Mouse (Mus musculus) megakaryocyte, embryonic 14.5 days (primary cell): ENCODE measurements at regions not wholly inside any gene's neighbourhood (a gene's known extent, or its start where the extent isn't known, plus 50 kb on each side); places are given as distances from the start of the nearest gene placed in this dataset.

Experiments used
- H3K27me3 ChIP-seq: replicated peaks from 2 replicates; pipeline ENCODE3; 2012; ENCODE audit warnings: inconsistent platforms
- H3K36me3 ChIP-seq: replicated peaks from 2 replicates; pipeline ENCODE3; 2012; ENCODE audit warnings: low read length, inconsistent platforms, mixed read lengths
- H3K4me1 ChIP-seq: 2 replicates; pipeline ENCODE4 v1.6.1; 2012; ENCODE audit warnings: inconsistent platforms
- H3K4me3 ChIP-seq: replicated peaks from 2 replicates; pipeline ENCODE3; 2012; ENCODE audit warnings: moderate library complexity, mild to moderate bottlenecking, inconsistent platforms
- H3K9me3 ChIP-seq: 2 replicates; pipeline ENCODE4 v1.6.1; 2012; ENCODE audit warnings: inconsistent platforms
- FLI1 ChIP-seq: IDR thresholded peaks from 2 replicates; pipeline ENCODE4 v1.6.1; 2012; ENCODE audit warnings: low read length, inconsistent platforms, mixed read lengths
- GATA1 ChIP-seq: IDR thresholded peaks from 3 replicates; pipeline ENCODE4 v1.6.1; 2012; ENCODE audit warnings: mixed read lengths, low read length, inconsistent platforms, borderline replicate concordance

DNA sequence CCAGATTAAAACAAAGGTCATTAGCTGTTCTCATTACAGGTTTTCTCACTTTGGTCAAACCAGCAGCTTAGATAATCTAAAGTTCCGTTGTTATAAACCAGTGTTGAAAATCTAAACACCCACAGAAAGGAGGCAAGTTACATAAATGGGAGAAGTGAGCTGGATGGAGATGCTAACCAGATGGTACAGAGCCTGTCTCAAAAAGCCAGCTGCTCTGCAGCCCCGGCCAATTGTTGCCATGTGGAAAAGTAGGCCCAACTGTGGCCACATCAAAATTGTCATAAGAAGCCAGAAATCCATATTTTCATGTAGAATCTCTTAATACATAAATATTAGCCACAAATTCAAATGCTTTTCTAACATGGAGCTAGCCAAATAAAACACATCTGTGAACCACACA lies 188.9 kb upstream of the 1810046K07Rik start:
- H3K4me3 ChIP-seq, result no peak overlapping the region
- no peaks in the 10 kb centered on the region for H3K27me3 ChIP-seq
- TF ChIP-seq GATA1, result no peak
- no peak for TF ChIP-seq FLI1
- H3K36me3 ChIP-seq, result no peaks in the 10 kb centered on the region
- H3K9me3 ChIP-seq, result no peaks in the 10 kb centered on the region
- H3K4me1 ChIP-seq, result no peaks in the 10 kb centered on the region

DNA sequence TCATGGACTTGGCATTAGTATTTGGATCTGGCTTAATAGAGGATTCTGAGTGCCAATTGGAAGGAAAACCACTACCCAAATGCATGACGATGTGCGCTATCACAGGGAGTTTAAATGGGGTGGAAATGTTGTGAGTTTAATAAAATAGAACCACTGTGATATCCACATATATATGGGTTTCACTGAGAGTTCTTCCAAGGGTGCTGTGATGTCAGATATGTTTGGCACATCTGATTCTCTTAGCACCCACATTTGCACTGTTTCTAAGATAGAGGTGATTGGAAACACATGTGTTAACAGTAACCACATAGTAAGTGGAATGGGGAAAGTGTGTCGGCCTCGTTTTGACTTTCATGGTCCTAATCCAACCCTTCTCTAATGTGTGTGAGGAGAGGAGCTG lies 189.7 kb upstream of the 1810046K07Rik start:
- no peaks in the 10 kb centered on the region for H3K9me3 ChIP-seq
- TF ChIP-seq GATA1 (no peak), FLI1 (no peak)

DNA sequence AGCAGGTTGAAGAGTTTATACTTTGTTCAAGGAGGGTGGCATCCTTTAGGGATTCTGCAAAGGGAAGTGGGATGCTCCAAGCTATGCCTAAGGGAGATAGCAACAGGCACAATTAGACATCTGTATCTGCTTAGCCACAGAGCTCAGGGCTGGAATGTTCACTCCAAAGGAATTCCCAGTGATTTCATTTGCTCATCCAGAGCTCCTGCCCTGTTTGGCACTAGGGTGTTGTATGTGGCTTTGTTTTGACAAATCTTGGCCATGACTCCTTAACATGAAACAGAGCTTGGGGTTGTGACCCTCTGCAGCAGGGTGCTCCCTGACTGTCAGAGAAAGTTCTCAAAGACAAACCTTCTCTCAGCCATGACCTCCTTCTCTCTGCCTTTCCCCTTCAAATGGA lies 194.8 kb upstream of the 1810046K07Rik start:
- Histone ChIP-seq H3K4me1 (no peaks in the 10 kb centered on the region), H3K27me3 (no peaks in the 10 kb centered on the region), H3K9me3 (no peaks in the 10 kb centered on the region), H3K36me3 (no peaks in the 10 kb centered on the region), H3K4me3 (no peak overlapping the region)
- TF ChIP-seq FLI1, result no peak
- TF ChIP-seq GATA1, result no peak

More for the DNA sequence above, 189.7 kb upstream of the 1810046K07Rik start:
- no peak overlapping the region for H3K4me3 ChIP-seq
- H3K36me3 ChIP-seq, result no peaks in the 10 kb centered on the region
- H3K27me3 ChIP-seq, result no peaks in the 10 kb centered on the region
- H3K4me1 ChIP-seq, result no peaks in the 10 kb centered on the region

DNA sequence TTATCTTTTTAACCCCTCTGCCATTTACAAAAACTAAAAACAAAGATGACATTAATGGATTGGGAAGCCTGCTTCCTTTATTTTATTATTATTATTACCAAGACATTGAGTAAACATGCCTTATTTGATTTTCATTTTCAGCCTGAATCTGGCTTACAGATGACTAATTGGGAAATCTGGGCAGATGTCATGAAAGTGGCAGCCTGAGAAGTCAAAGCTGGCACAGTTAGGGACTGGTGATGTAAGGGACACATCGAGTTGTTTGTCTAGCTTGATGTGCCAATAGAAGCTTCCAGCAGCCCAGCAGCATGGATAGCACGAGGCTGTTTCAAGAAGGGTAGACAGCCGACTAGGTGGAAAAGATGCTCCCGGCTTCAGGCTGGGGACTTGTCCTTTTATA lies 197.2 kb upstream of the 1810046K07Rik start:
- Histone ChIP-seq H3K27me3 (no peaks in the 10 kb centered on the region), H3K4me3 (no peak overlapping the region), H3K4me1 (no peaks in the 10 kb centered on the region), H3K36me3 (no peaks in the 10 kb centered on the region), H3K9me3 (no peaks in the 10 kb centered on the region)
- TF ChIP-seq FLI1 (no peak), GATA1 (no peak)

DNA sequence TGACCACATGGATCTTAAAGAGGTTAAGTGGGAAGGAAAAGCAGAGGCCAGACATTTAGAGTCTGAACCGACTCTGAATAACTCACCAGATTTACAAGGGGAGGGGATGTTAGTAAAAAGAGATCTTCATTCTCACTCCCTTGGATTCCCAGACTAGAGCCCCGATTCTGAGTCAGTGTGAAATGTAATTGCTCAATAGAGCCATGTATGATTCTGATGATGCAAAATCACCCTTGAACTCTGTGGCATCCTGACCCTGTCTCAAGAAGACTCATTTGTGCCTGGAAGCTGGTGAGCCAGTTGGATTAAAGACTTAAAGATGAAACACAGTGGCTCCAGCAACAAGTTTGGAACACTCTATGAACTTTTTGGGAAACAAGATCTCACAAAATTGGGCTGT lies 210.2 kb upstream of the 1810046K07Rik start:
- H3K4me3 ChIP-seq, result no peak overlapping the region
- H3K36me3 ChIP-seq, result no peaks in the 10 kb centered on the region
- no peaks in the 10 kb centered on the region for H3K9me3 ChIP-seq
- TF ChIP-seq FLI1 (no peak), GATA1 (no peak)
- no peaks in the 10 kb centered on the region for H3K27me3 ChIP-seq
- no peaks in the 10 kb centered on the region for H3K4me1 ChIP-seq

DNA sequence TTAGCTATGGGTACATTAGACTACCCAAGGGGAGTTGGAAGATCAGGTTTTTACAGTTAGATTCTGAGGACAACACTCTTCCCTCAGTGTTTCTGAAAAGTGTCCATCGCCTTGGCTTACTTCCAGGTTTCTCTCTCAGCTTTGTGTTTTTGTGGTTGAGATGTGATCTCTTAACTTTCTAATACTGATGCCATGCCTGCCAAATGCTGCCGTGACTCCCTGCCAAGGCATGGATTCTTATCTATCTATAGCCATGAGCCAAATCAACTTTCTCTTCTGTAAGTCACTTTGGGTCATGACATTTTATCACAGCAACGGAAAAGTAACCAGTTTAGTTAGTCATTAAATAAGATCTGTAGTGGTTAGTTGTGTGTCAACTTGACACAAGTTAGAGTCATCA lies 213.2 kb upstream of the 1810046K07Rik start:
- TF ChIP-seq FLI1, result no peak
- no peak for TF ChIP-seq GATA1

DNA sequence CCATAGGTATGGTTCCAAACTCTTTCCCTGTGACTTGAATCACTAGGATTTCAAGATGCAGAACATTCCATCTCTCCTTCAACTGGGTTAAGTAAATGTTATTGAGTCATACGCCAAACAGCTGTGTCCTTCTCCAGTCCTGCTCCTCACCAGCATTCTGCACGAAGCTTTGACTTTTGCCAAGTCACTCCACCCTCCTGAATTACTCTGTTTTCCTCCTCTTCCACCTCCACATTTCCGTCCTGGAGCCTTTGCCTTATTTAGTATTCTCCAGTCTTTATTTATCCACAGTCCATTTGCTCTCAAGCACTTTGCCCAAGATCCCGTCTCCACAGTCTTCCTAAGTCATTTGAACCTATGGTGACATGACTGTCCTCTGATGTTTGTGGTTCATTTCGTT lies 193.1 kb upstream of the Arhgap20 start:
- H3K27me3 ChIP-seq, result no peaks in the 10 kb centered on the region
- TF ChIP-seq FLI1 (no peak), GATA1 (no peak)

More for the DNA sequence above, 213.2 kb upstream of the 1810046K07Rik start:
- H3K4me3 ChIP-seq, result no peak overlapping the region
- no peaks in the 10 kb centered on the region for H3K9me3 ChIP-seq
- no peaks in the 10 kb centered on the region for H3K27me3 ChIP-seq
- H3K4me1 ChIP-seq, result no peaks in the 10 kb centered on the region
- no peaks in the 10 kb centered on the region for H3K36me3 ChIP-seq

DNA sequence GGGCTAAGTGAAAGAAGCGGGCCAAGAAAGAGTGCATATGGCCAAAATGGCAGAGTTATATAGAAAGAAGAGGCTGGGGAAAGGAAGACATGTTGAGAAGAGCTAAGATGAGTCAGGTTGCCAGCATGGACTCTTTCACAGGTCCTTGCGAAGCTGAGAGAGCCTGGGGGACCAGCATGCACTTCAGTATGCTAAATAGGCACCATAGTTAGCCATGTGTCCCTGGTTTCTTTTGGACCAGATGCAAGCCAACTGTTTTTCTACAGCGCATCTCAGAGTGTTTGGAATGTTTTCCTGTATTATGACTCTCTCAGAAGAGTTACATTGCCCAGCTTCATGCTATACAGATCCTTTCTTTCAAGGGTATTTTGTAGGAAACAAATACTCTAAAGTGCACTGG lies 183.5 kb upstream of the Arhgap20 start:
- H3K36me3 ChIP-seq, result no peaks in the 10 kb centered on the region

More for the DNA sequence above, 193.1 kb upstream of the Arhgap20 start:
- Histone ChIP-seq H3K9me3 (no peaks in the 10 kb centered on the region), H3K4me3 (no peak overlapping the region), H3K36me3 (no peaks in the 10 kb centered on the region), H3K4me1 (no peaks in the 10 kb centered on the region)

DNA sequence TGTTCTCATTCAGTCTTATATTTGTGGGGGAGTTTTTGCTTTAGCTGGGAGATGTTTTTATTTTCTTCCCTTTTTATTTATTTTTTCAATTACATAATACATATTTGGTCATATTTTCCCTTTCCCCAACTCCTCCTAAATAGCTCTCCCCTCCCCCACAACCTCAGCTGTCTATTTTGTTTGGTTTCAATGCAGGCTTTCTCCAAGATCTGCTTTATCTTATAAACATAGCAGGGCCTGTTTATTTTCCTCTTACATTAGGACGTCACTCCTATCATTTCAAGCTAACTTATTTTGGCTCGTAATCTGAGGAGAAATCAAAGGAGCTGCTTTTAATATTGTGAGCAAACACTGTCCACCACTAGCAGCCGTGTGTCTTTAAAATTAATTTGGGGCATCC lies 171.4 kb upstream of the Arhgap20 start:
- no peak for TF ChIP-seq FLI1
- TF ChIP-seq GATA1, result no peak
- Histone ChIP-seq H3K4me1 (no peaks in the 10 kb centered on the region), H3K27me3 (no peaks in the 10 kb centered on the region), H3K36me3 (no peaks in the 10 kb centered on the region), H3K4me3 (no peak overlapping the region), H3K9me3 (no peaks in the 10 kb centered on the region)

More for the DNA sequence above, 183.5 kb upstream of the Arhgap20 start:
- Histone ChIP-seq H3K4me1 (no peaks in the 10 kb centered on the region), H3K4me3 (no peak overlapping the region), H3K9me3 (no peaks in the 10 kb centered on the region), H3K27me3 (no peaks in the 10 kb centered on the region)
- TF ChIP-seq GATA1 (no peak), FLI1 (no peak)

DNA sequence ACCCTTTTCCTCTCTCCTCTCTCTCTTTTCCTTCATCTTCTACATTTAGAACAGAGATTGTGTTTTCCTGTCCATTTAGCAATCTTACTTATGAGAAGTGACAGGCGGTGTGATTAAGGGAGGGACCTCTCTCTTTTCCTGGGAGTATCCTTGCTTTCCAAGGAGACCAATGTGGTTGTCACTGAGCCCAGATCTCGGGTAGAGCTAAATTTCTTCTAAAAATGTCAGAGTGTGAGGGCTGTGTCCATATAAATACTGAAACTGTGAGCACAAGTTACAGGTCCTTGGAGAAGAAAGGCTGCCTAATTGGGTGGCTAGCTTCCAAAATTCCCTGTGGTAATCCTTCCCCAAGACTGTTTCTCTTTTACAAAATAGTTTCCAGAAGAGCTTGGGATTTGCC lies 166.4 kb upstream of the Arhgap20 start:
- Histone ChIP-seq H3K4me1 (no peaks in the 10 kb centered on the region), H3K36me3 (no peaks in the 10 kb centered on the region), H3K27me3 (no peaks in the 10 kb centered on the region), H3K9me3 (no peaks in the 10 kb centered on the region), H3K4me3 (no peak overlapping the region)
- TF ChIP-seq FLI1 (no peak), GATA1 (no peak)

DNA sequence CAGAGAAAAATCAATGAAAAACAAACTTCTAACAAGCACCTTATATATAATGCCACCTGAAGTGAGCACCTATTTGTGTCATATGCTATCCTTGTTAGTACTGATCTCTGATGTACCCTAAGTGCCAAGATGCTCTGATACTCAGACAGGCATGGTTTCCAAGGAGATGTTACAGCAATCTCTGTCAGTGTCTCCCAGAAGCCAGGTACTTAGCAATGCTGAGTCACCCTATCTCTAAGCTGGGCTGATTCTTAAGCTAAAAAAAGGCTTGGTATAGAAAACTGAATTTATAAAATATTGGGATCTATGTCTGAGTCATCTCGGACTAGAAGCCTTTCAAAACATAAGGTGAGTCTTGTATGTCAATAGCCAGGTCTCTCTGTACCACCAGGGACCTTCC lies 157.0 kb upstream of the Arhgap20 start:
- no peaks in the 10 kb centered on the region for H3K36me3 ChIP-seq
- no peak for TF ChIP-seq GATA1
- TF ChIP-seq FLI1, result no peak

More for the DNA sequence above, 157.0 kb upstream of the Arhgap20 start:
- H3K27me3 ChIP-seq, result no peaks in the 10 kb centered on the region
- no peaks in the 10 kb centered on the region for H3K9me3 ChIP-seq
- no peaks in the 10 kb centered on the region for H3K4me1 ChIP-seq
- H3K4me3 ChIP-seq, result no peak overlapping the region
